Mouse (Mus musculus) hindbrain, embryonic 16.5 days (tissue): ENCODE measurements at regions not wholly inside any gene's neighbourhood (a gene's known extent, or its start where the extent isn't known, plus 50 kb on each side); places are given as distances from the start of the nearest gene placed in this dataset.

ENCODE experiments used
- ATAC-seq: fragments of 200-750 bp; cut with Nextera tagmentation; 2 replicates; pipeline ENCODE4 v1.8.0; 2017; ENCODE audit warnings: moderate TSS enrichment, moderate library complexity
- H3K27ac ChIP-seq: fragments of 300-500 bp; sonication (generic); 2 replicates; pipeline ENCODE4 v1.5.1; 2014; ENCODE audit warnings: low read depth, mild to moderate bottlenecking, control low read depth, low read length, moderate library complexity
- H3K27me3 ChIP-seq: fragments of 300-500 bp; sonication (generic); replicated peaks from 2 replicates; pipeline ENCODE4 v1.6.1; 2014; ENCODE audit warnings: low read length; ENCODE audit not compliant: control insufficient read depth, insufficient read depth
- H3K36me3 ChIP-seq: fragments of 300-500 bp; sonication (generic); 2 replicates; pipeline ENCODE4 v1.6.1; 2014; ENCODE audit warnings: mild to moderate bottlenecking, low read length, moderate library complexity, mixed read lengths; ENCODE audit not compliant: control insufficient read depth, insufficient read depth
- H3K4me1 ChIP-seq: fragments of 300-500 bp; sonication (generic); 2 replicates; pipeline ENCODE4 v1.6.1; 2014; ENCODE audit warnings: low read depth, low read length; ENCODE audit not compliant: control insufficient read depth, insufficient read depth
- H3K4me2 ChIP-seq: fragments of 300-500 bp; sonication (generic); 2 replicates; pipeline ENCODE4 v1.6.1; 2014; ENCODE audit warnings: mild to moderate bottlenecking, low read length, control low read depth, moderate library complexity
- H3K4me3 ChIP-seq: fragments of 300-500 bp; sonication (generic); 2 replicates; pipeline ENCODE4 v1.5.1; 2014; ENCODE audit warnings: mild to moderate bottlenecking, low read length, control low read depth, moderate library complexity
- H3K9ac ChIP-seq: fragments of 300-500 bp; sonication (generic); 2 replicates; pipeline ENCODE4 v1.6.1; 2014; ENCODE audit warnings: low read depth, mild to moderate bottlenecking, control low read depth, low read length, moderate library complexity
- H3K9me3 ChIP-seq: fragments of 300-500 bp; sonication (generic); 2 replicates; pipeline ENCODE4 v1.6.1; 2014; ENCODE audit warnings: mild to moderate bottlenecking, low read length, moderate library complexity; ENCODE audit not compliant: control insufficient read depth
- WGBS: fragments of 180-500 bp; shearing (Covaris S2); extraction: QIAGEN DNeasy Blood & Tissue Kit; methylation state at CpG from one replicate; pipeline ENCODE4 v1.1.7; 2014; 5-methylcytosine and 5-hydroxymethylcytosine counted together

- 80% methylated on average over 17 of the region's 17 CpGs for WGBS
- no peaks in the 10 kb centered on the region for H3K4me1 ChIP-seq
- H3K4me2 ChIP-seq: no peak overlapping the region
- H3K36me3 ChIP-seq: no peaks in the 10 kb centered on the region
- no peaks in the 10 kb centered on the region for H3K27me3 ChIP-seq
- H3K4me3 ChIP-seq: no peak overlapping the region
- H3K9me3 ChIP-seq: no peaks in the 10 kb centered on the region
- H3K9ac ChIP-seq: no peak overlapping the region
- 0 out of 2 replicates have a peak, but pooled peaks have one; percentile 34 for ATAC-seq
- H3K27ac ChIP-seq: no peak overlapping the region
Observed at GRCm38 (mm10) chr3:128990183-128990912, 209.3 kb upstream of the Pitx2 start.

- Histone ChIP-seq H3K4me1 (no peaks in the 10 kb centered on the region), H3K4me2 (no peak overlapping the region), H3K27ac (no peak overlapping the region), H3K4me3 (no peak overlapping the region), H3K9me3 (no peaks in the 10 kb centered on the region), H3K27me3 (no peaks in the 10 kb centered on the region), H3K36me3 (no peaks in the 10 kb centered on the region), H3K9ac (no peak overlapping the region)
- ATAC-seq: no peak
- 41% methylated on average over 7 of the region's 7 CpGs for WGBS
Observed at GRCm38 (mm10) chr3:129002866-129003265, 196.8 kb upstream of the Pitx2 start.

GRCm38 (mm10) chr3:129004085-129004484 lies 195.6 kb upstream of the Pitx2 start:
- WGBS: 92% methylated on average over 8 of the region's 8 CpGs
- Histone ChIP-seq H3K4me3 (no peak overlapping the region), H3K4me1 (no peaks in the 10 kb centered on the region)

GRCm38 (mm10) chr3:129038877-129039276 lies 160.8 kb upstream of the Pitx2 start:
- no peak for ATAC-seq
- Histone ChIP-seq H3K9ac (no peak overlapping the region), H3K4me3 (no peak overlapping the region), H3K27ac (no peak overlapping the region), H3K4me2 (no peak overlapping the region), H3K4me1 (no peaks in the 10 kb centered on the region), H3K9me3 (no peaks in the 10 kb centered on the region), H3K27me3 (no peaks in the 10 kb centered on the region), H3K36me3 (no peaks in the 10 kb centered on the region)
- WGBS: 84% methylated on average over 2 of the region's 2 CpGs

More at GRCm38 (mm10) chr3:129004085-129004484, 195.6 kb upstream of the Pitx2 start:
- H3K9ac ChIP-seq: no peak overlapping the region
- H3K36me3 ChIP-seq: no peaks in the 10 kb centered on the region
- H3K9me3 ChIP-seq: no peaks in the 10 kb centered on the region
- no peak overlapping the region for H3K27ac ChIP-seq
- ATAC-seq: no peak
- H3K4me2 ChIP-seq: no peak overlapping the region
- H3K27me3 ChIP-seq: no peaks in the 10 kb centered on the region

- Histone ChIP-seq H3K4me1 (no peaks in the 10 kb centered on the region), H3K4me2 (no peak overlapping the region), H3K4me3 (no peak overlapping the region), H3K36me3 (no peaks in the 10 kb centered on the region), H3K9me3 (no peaks in the 10 kb centered on the region), H3K9ac (no peak overlapping the region), H3K27ac (no peak overlapping the region), H3K27me3 (no peaks in the 10 kb centered on the region)
- no peak for ATAC-seq
- 82% methylated on average over 5 of the region's 5 CpGs for WGBS
Observed at GRCm38 (mm10) chr3:129044834-129045233, 154.8 kb upstream of the Pitx2 start.

GRCm38 (mm10) chr3:129049899-129050597 lies 149.6 kb upstream of the Pitx2 start:
- no peak for ATAC-seq
- no peak overlapping the region for H3K27ac ChIP-seq
- H3K4me1 ChIP-seq: no peaks in the 10 kb centered on the region
- no peak overlapping the region for H3K4me3 ChIP-seq
- no peak overlapping the region for H3K4me2 ChIP-seq
- no peaks in the 10 kb centered on the region for H3K9me3 ChIP-seq
- no peaks in the 10 kb centered on the region for H3K27me3 ChIP-seq
- WGBS: 95% methylated on average over 3 of the region's 3 CpGs
- H3K36me3 ChIP-seq: no peaks in the 10 kb centered on the region
- no peak overlapping the region for H3K9ac ChIP-seq

- H3K36me3 ChIP-seq: no peaks in the 10 kb centered on the region
- ATAC-seq: peak; percentile 88
- peak overlapping the region; percentile 21 for H3K27ac ChIP-seq
- H3K4me2 ChIP-seq: peak overlapping the region; percentile 52
- no peaks in the 10 kb centered on the region for H3K27me3 ChIP-seq
- peaks cover 13% of the 10 kb centered on the region for H3K4me1 ChIP-seq
- WGBS: 12% methylated on average over 19 of the region's 19 CpGs
- no peaks in the 10 kb centered on the region for H3K9me3 ChIP-seq
- H3K4me3 ChIP-seq: peak overlapping the region; percentile 26
- H3K9ac ChIP-seq: peak overlapping the region; percentile 46; the same call in 1 of the 2 replicates
Observed at GRCm38 (mm10) chr3:129065457-129066364, 134.0 kb upstream of the Pitx2 start.

- no peaks in the 10 kb centered on the region for H3K27me3 ChIP-seq
- no peak for ATAC-seq
- H3K9me3 ChIP-seq: no peaks in the 10 kb centered on the region
- H3K9ac ChIP-seq: no peak overlapping the region
- no peaks in the 10 kb centered on the region for H3K36me3 ChIP-seq
- H3K4me2 ChIP-seq: no peak overlapping the region
- peaks cover 13% of the 10 kb centered on the region for H3K4me1 ChIP-seq
- no peak overlapping the region for H3K27ac ChIP-seq
- no peak overlapping the region for H3K4me3 ChIP-seq
- 84% methylated on average over 8 of the region's 8 CpGs for WGBS
Observed at GRCm38 (mm10) chr3:129069676-129070075, 130.0 kb upstream of the Pitx2 start.

- no peak overlapping the region for H3K9ac ChIP-seq
- H3K4me3 ChIP-seq: no peak overlapping the region
- no peaks in the 10 kb centered on the region for H3K36me3 ChIP-seq
- H3K27me3 ChIP-seq: no peaks in the 10 kb centered on the region
- H3K27ac ChIP-seq: no peak overlapping the region
- no peak overlapping the region for H3K4me2 ChIP-seq
- 6% methylated on average over 3 of the region's 3 CpGs for WGBS
- H3K4me1 ChIP-seq: peaks cover 10% of the 10 kb centered on the region
- ATAC-seq: no peak
- H3K9me3 ChIP-seq: no peaks in the 10 kb centered on the region
Observed at GRCm38 (mm10) chr3:129070521-129070933, 129.2 kb upstream of the Pitx2 start.
